Mouse (Mus musculus) central nervous system, embryonic 14 days (tissue): Measurements from ENCODE around the gene Prdm4. TPM values are rescaled to one million over a fixed set of nuclear protein-coding genes. Genes with fewer than 3 reads are reported as not detected.

Experiments
- polyA plus RNA-seq: library from polyadenylated mRNA; depleted of rRNA; stranded (reverse); fragments of >200 nt; gene quantifications from 2 replicates; pipeline ENCODE4 v1.2.3, GENCODE M21; 2012; rRNA removed

Gene Prdm4
- polyA plus RNA-seq, result 49.2 and 53.3 TPM in 2 replicates

GRCm38 (mm10) chr10:85916498-85917309, at the start of gene Prdm4:
Gene Prdm4 (minus strand): TSS chr10:85917142.

GRCm38 (mm10) chr10:85957464-85957950, 40.6 kb upstream of the Prdm4 start, which contains the start of gene Rtcb:
Gene Rtcb (minus strand): TSS chr10:85957823.

GRCm38 (mm10) chr10:85927676-85928445, 10.9 kb upstream of the Prdm4 start, which contains the start of gene Ascl4:
Gene Ascl4 (plus strand): TSS chr10:85927681.

Other genes with a start within 250 kb of the Prdm4 start
- 41.1 and 45.5 TPM in 2 replicates for gene Pwp1, start 87.6 kb downstream of the Prdm4 start, polyA plus RNA-seq
- gene Ascl4, start 10.5 kb upstream of the Prdm4 start, polyA plus RNA-seq, result 0.25 and 0.31 TPM in 2 replicates
- 172 and 176 TPM in 2 replicates for gene Rtcb, start 40.7 kb upstream of the Prdm4 start, polyA plus RNA-seq
- gene Bpifc, start 94.8 kb upstream of the Prdm4 start, polyA plus RNA-seq, result 0.06 and 0.08 TPM in 2 replicates
- 15.9 and 20.6 TPM in 2 replicates for gene Fbxo7, start 104.8 kb upstream of the Prdm4 start, polyA plus RNA-seq